Mouse (Mus musculus) cerebellum, adult (tissue): ENCODE measurements at regions not wholly inside any gene's neighbourhood (a gene's known extent, or its start where the extent isn't known, plus 50 kb on each side); places are given as distances from the start of the nearest gene placed in this dataset.

Source experiments
- ATAC-seq: cut with Nextera tagmentation; 2 replicates; pipeline ENCODE4 v1.9.2; 2017; ENCODE audit warnings: mild to moderate bottlenecking, moderate library complexity, mixed read lengths; ENCODE audit not compliant: insufficient number of reproducible peaks, low FRiP score, low TSS enrichment

GRCm38 (mm10) chr15:56604266-56604665 lies 873.2 kb downstream of the Slc22a22 start:
- no peak for ATAC-seq

- ATAC-seq: no peak
These were observed 884.8 kb downstream of the Slc22a22 start for GRCm38 (mm10) chr15:56592656-56593055.

GRCm38 (mm10) chr15:56580745-56581515 lies 896.5 kb downstream of the Slc22a22 start:
- ATAC-seq: no peak

- ATAC-seq: no peak
These were observed 914.2 kb downstream of the Slc22a22 start for GRCm38 (mm10) chr15:56563192-56563591.

GRCm38 (mm10) chr15:56562785-56563184 lies 914.6 kb downstream of the Slc22a22 start:
- no peak for ATAC-seq

GRCm38 (mm10) chr15:56562143-56562542 lies 915.3 kb downstream of the Slc22a22 start:
- no peak for ATAC-seq

- no peak for ATAC-seq
These were observed 923.0 kb downstream of the Slc22a22 start for GRCm38 (mm10) chr15:56554386-56554785.

GRCm38 (mm10) chr15:56553851-56554250 lies 923.6 kb downstream of the Slc22a22 start:
- no peak for ATAC-seq

- ATAC-seq: no peak
These were observed 945.9 kb downstream of the Slc22a22 start for GRCm38 (mm10) chr15:56531529-56531928.

GRCm38 (mm10) chr15:56518379-56518778 lies 959.0 kb downstream of the Slc22a22 start:
- no peak for ATAC-seq

GRCm38 (mm10) chr15:56516095-56516494 lies 961.3 kb downstream of the Slc22a22 start:
- ATAC-seq: no peak

GRCm38 (mm10) chr15:56498774-56499173 lies 978.7 kb downstream of the Slc22a22 start:
- ATAC-seq: no peak

- no peak for ATAC-seq
These were observed 979.7 kb downstream of the Slc22a22 start for GRCm38 (mm10) chr15:56497757-56498156.

- no peak for ATAC-seq
These were observed 981.1 kb downstream of the Slc22a22 start for GRCm38 (mm10) chr15:56496355-56496754.

GRCm38 (mm10) chr15:56485931-56486330 lies 991.5 kb downstream of the Slc22a22 start:
- no peak for ATAC-seq

GRCm38 (mm10) chr15:56484693-56485092 lies 992.7 kb downstream of the Slc22a22 start:
- no peak for ATAC-seq

GRCm38 (mm10) chr15:56479682-56480081 lies 997.7 kb downstream of the Slc22a22 start:
- ATAC-seq: no peak

- no peak for ATAC-seq
These were observed 998.4 kb downstream of the Slc22a22 start for GRCm38 (mm10) chr15:56479015-56479414.

GRCm38 (mm10) chr15:56473679-56474078 lies 1003.7 kb downstream of the Slc22a22 start:
- ATAC-seq: no peak

GRCm38 (mm10) chr15:56451881-56452280 lies 1025.5 kb downstream of the Slc22a22 start:
- ATAC-seq: peak; percentile 56; the same call in 1 of the 2 replicates

GRCm38 (mm10) chr15:56448015-56448645 lies 1029.3 kb downstream of the Slc22a22 start:
- ATAC-seq: no peak

GRCm38 (mm10) chr15:56440171-56440570 lies 1037.3 kb downstream of the Slc22a22 start:
- no peak for ATAC-seq
